Mouse (Mus musculus): ENCODE measurements at regions not wholly inside any gene's neighbourhood (a gene's known extent, or its start where the extent isn't known, plus 50 kb on each side); places are given as distances from the start of the nearest gene placed in this dataset.
"Not testable (repeated sequence)": the region's sequence is repeated elsewhere in the genome, so short reads cannot be mapped to it uniquely, and the experiment has no call there.

GRCm38 (mm10) chr9:80961818-80962217 lies 496.5 kb upstream of the Impg1 start:
- DNase-seq, result no peak

DNA sequence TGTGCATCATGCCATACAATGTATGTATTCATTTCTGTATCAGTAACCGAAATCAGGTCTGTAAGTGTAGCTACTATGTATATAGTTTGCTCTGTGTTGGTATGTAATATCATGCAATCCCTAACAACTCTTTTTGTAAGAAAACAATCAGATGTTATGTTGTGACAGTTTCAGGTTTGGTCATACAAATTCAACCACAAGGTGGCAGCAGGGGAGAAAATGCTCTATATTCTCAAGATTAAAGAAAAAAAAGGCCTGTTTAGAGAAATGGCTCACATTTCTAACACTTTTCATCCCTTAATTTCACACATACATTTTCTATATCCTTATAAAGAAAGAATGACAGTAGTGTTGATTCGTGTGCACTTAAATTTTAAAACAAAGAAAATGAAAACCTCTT lies 477.7 kb upstream of the Impg1 start:
- peak; percentile 3 for DNase-seq

DNA sequence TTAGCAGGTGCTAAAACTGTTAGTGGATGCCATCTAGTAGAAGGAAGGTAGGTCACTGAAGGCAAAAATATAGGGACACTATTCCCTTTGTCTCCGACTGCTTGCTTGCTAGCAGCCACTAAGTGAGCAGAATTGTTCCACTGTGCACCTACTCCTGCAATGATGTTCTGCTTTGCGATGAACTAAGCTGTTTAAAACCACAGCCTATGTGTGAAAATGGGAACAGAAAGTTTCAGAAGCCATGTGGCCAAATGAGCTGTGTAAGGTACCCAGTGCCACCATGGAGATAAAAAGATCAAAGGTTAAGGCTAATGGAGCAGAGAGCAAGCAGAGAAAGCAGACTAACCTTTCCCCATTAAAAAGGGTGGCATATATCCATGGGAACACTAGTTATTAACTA lies 476.1 kb upstream of the Impg1 start:
- DNase-seq, result no peak

DNA sequence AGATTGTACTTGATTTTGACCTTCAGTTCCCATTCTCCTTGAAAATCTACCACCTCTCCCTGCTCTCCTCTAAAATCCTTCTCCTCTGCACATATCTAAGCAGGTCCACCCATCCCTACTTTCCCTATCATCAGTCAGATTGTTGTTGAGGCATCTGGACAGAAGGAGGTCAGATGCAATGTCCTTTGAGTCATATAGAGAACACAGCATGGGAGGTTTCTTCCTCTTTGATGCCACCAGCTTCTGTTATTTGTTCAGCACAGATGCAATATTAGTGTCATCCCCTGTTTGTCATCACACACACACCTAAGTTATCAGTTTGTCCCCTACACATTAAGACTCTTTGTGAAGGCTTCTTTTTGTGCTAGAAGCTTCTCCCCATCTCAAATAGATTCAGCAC lies 473.0 kb upstream of the Impg1 start:
- no peak for DNase-seq

DNA sequence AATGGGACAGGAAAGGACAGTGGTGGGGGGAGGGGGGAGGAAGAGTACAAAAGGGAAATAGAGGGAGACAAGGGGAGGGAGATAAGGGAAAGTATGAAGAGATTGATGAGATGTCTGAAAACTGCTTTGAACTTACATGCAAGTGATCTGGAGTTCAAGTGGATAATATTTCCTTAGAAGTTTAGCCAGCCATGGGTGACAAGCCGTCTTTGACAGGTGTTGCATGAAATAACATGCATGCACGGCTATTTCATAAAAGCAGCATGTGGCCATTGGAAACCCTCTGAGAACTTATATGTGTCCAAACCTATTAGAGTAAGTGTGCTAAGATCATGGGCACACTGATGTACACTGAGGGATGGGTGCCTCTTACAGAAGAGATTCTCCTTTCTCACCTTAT lies 465.3 kb upstream of the Impg1 start:
- DNase-seq, result no peak

DNA sequence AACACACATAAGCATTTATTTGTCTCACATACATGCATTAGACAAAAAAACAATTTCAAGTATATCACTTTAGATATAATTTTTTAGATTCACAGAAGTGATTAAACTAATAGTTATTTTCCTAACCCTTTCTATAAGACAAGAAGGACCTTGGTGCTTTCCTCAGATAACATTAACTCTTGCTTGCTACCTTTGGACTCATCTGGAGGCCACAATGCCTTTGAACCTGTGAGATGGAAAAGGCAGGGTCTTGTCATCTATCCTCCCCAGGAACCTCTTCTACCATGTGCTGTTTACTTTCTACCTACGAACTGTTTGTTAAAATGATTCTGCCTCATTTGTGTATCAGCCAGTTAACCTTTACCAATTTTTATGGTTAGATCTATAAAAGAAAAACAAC lies 455.0 kb upstream of the Impg1 start:
- no peak for DNase-seq

DNA sequence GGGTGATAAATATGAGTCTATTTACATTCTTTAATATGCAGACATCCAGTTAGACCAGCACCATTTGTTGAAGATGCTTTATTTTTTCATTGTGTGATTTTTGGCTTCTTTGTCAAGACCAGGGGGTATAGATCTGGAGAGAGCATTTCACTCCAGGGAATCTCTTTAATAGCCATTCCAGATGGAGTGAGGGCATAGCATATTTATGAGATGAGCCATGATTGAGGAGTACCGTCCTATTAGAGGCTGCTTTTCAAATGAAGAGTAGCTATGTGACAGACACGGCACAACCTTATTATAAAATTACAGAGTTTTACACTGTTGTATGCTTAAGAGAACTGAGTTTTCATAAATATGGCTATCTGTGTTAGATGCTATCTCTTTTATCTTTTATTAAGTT lies 448.6 kb upstream of the Impg1 start:
- DNase-seq, result no peak

GRCm38 (mm10) chr9:80912177-80912576 lies 446.9 kb upstream of the Impg1 start:
- DNase-seq, result no peak

- no peak for DNase-seq
Observed at GRCm38 (mm10) chr9:80866807-80867206, 401.5 kb upstream of the Impg1 start.

GRCm38 (mm10) chr9:80858998-80859397 lies 393.7 kb upstream of the Impg1 start:
- DNase-seq, result no peak

DNA sequence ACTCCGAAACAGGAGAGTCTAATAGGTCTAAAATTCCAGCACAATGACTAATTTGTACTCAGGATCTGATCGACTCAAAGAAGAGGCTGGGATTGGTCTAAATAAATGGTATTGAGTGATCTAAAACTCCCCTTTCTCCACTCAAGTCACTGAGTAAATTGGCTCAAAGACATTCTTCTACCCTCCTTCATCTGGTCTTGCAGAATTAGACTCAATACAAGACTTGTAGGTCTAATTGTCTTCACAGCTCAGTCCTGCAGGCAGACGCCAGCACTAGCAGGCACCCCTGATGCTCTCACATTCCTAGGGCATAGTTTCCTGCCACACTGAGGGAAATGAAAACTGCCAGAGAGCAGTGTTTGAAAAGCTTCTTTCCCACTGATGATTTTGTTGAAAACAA lies 382.9 kb upstream of the Impg1 start:
- DNase-seq, result no peak

GRCm38 (mm10) chr9:80832808-80833207 lies 367.5 kb upstream of the Impg1 start:
- no peak for DNase-seq

DNA sequence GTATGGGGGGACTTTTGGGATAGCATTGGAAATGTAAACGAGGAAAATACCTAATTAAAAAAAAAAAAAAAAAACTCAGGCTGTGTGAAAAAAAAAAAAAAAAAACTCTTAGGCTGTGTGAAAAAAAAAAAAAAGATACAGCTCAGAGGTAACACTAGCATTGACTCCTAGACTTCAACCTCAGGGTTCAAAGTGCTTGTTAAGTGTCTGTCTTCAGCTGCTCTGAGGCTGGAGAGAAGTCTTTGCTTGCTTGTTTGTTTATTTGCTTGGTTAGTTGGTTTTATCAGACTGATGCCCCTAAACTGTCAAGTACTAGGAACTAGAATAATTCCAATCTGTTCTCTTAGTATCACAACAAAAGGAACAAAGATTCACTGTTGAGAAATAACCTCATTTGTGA lies 360.1 kb upstream of the Impg1 start:
- DNase-seq, result no peak

GRCm38 (mm10) chr9:80820066-80820465 lies 354.8 kb upstream of the Impg1 start:
- no peak for DNase-seq

GRCm38 (mm10) chr9:80819070-80819469 lies 353.8 kb upstream of the Impg1 start:
- no peak for DNase-seq

- DNase-seq, result not testable (repeated sequence)
Observed at GRCm38 (mm10) chr9:80813921-80814320, 348.6 kb upstream of the Impg1 start.

GRCm38 (mm10) chr9:80791523-80791922 lies 326.2 kb upstream of the Impg1 start:
- DNase-seq, result no peak

DNA sequence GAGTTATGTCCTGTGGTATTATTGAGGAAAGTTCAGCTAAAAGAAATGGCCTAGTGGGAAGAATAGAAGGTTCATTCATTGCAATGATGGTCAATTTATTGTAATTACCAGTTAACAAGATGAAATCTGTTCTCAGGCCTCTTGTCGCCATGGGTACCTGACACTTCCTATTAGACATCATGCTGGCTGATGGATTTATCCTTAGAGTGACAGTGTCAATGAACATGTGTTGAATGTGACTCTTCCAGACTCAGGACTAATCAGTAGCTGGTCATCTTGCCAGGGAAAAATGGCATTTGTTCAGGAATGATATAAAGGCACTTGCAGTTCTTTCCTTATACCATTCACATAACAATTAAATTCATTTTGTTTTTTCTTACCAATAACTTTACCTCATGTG lies 309.3 kb upstream of the Impg1 start:
- DNase-seq, result no peak

GRCm38 (mm10) chr9:80735806-80736205 lies 270.5 kb upstream of the Impg1 start:
- DNase-seq, result not testable (repeated sequence)

- no peak for DNase-seq
Observed at GRCm38 (mm10) chr9:80732971-80733370, 267.7 kb upstream of the Impg1 start.

DNA sequence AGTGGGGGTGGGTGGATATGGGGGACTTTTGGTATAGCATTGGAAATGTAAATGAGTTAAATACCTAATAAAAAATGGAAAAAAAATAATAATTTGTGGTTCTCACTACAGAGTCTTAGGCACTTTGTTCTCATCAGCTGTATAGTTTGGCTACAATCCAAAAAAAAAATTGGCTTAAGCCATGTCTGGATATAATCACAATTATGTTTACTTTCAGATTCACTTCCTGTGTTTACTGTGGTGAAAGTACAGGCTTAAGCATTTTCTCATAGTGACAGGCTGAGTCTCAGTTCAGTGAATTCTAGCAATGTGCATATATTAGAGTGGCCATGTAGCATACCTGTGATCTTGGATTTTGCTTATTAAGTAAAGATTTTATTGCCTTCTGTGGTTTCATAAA lies 258.4 kb upstream of the Impg1 start:
- DNase-seq, result no peak

DNA sequence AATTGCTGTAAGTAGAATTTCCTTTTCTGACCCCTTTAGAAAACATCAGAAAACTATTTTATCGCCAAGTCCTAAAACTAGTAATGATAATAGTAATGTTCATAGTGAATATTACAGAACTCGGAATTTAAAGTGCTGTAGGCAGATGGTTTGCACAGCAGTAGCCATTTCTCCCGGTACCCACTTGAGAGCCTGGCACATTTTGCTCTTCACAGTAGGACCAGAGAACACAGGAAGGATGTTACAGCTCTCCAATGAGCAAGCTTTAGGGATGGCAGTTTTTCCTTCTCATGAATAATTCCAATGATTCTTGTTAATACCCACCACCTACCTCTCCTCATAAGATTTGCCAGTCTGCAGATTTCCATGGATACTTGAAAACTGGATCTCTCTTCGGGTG lies 253.2 kb upstream of the Impg1 start:
- DNase-seq, result no peak

DNA sequence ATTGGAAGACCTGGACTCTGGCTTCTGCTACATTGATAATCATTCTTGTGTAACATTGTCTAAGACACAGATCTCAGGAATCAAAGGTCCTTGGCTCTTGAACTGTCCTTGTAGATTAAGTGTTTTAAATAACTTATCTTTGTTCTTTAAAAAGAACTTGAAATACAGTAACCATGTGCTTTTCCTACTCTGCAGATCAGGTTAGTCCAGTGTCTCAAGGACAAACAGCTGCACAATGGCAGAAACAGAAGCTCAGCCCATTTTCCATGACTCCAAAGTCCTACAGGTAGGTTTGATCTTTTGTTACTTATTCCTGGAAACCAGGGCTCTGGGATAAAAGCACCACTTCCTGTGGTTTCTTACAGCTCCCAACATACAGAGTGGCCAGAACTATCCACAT lies 244.5 kb upstream of the Impg1 start:
- DNase-seq, result no peak

GRCm38 (mm10) chr9:80705264-80705663 lies 240.0 kb upstream of the Impg1 start:
- no peak for DNase-seq

DNA sequence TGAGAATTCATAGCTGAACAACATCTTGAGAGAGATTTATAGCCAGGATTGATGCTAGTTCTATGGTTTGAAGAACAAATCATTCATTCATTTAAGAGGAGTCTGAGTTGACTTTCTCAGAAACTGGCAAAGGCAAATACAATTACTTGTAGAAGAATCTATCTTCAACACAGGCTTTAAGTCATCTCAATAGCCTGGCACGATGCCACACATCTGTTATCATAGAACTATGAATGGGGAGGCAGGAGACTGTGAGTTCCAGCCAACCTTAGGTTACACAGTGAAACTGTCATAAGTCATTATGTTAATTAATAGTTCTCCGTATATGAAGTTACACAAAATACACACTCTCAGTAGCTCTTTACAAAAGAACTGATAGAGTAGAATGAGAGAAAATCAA lies 231.9 kb upstream of the Impg1 start:
- no peak for DNase-seq

All from adrenal gland, postnatal 25 days (tissue).